Mouse (Mus musculus): ENCODE measurements around the gene Tspan13.

- TF ChIP-seq CTCF (conservative IDR thresholded peaks at IDR 0.05; ENCODE audit: insufficient read depth, insufficient read length, low read depth, low read length) (no peak), POLR2A (IDR thresholded peaks at IDR 0.05; ENCODE audit: low read depth, low read length) (no peak)
Measured at GRCm38 (mm10) chr12:36041703-36042347, 475 bp downstream of the Tspan13 start.
